Mouse (Mus musculus) olfactory bulb, adult 2 months (tissue): ENCODE data around the gene Tnfsf4. TPM values are rescaled to one million over a fixed set of nuclear protein-coding genes. Genes with fewer than 3 reads are reported as not detected.

ENCODE experiments used
- H3K27ac ChIP-seq: fragments of 200-500 bp; 2 replicates; pipeline ENCODE4 v1.5.1; 2012; ENCODE audit warnings: low read depth, low read length; ENCODE audit not compliant: insufficient read depth
- H3K4me1 ChIP-seq: fragments of 200-500 bp; 2 replicates; pipeline ENCODE4 v1.6.1; 2012; ENCODE audit warnings: low read length; ENCODE audit not compliant: control insufficient read depth, insufficient read depth
- H3K4me3 ChIP-seq: fragments of 200-500 bp; 2 replicates; pipeline ENCODE4 v1.5.1; 2012; ENCODE audit warnings: mild to moderate bottlenecking, low read depth, low read length, moderate library complexity; ENCODE audit not compliant: insufficient read depth
- CTCF ChIP-seq: fragments of 200-500 bp; IDR thresholded peaks from 2 replicates; pipeline ENCODE4 v1.5.1; 2012; ENCODE audit warnings: low read depth, mild to moderate bottlenecking, low read length, moderate library complexity; ENCODE audit not compliant: insufficient read depth
- POLR2A ChIP-seq: fragments of 200-500 bp; IDR thresholded peaks from 2 replicates; pipeline ENCODE4 v1.6.1; 2012; ENCODE audit warnings: mild to moderate bottlenecking, low read depth, low read length, moderate library complexity; ENCODE audit not compliant: insufficient read depth
- WGBS: fragments of 180-500 bp; shearing (Covaris S2); methylation state at CpG from one replicate; pipeline ENCODE4 v1.1.7; 2018; 5-methylcytosine and 5-hydroxymethylcytosine counted together
- polyA plus RNA-seq: library from polyadenylated mRNA; stranded (reverse); fragments of >200 nt; gene quantifications from 2 replicates; pipeline ENCODE4 v1.2.4, GENCODE M21; 2012; ENCODE audit warnings: low replicate concordance; ENCODE audit not compliant: missing spikeins, insufficient read depth, insufficient read length

Tnfsf4 gene
- polyA plus RNA-seq = not detected in 2 replicates

DNA sequence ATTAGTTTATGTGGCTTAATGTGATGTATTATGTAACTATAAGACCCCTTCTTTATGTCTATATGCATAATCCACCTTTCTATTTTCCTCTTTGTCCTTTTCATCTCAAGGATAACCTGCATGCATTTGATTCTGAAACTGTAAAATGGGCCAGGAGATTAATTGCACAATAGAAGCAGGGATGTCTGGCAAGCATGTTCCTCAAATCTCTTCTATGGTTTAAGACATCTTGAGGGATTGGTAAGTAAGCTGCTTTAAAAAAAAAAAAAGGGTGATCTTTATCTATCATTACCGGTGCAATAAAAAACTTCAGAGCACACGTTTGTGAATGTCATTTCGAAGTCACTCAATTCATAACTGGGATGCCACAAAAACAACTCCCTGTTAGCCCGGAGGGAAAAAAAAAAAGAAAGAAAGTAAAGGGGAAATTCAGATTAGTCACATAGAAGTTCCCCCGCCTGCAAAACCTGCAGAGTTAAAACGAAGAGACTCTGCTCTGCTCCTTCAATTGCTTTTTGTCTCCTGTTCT is at the start of gene Tnfsf4:
Gene Tnfsf4, plus strand, starts transcription at position 479 of the 529 bp plus-strand sequence.
- WGBS = 78% methylated on average over 6 of the region's 6 CpGs
- TF ChIP-seq POLR2A (no peak), CTCF (no peak)
- Histone ChIP-seq H3K4me3 (no peak within 1 kb of the TSS), H3K4me1 (peaks cover 9% of the 10 kb centered on the region), H3K27ac (no peak within 1 kb of the TSS)

DNA sequence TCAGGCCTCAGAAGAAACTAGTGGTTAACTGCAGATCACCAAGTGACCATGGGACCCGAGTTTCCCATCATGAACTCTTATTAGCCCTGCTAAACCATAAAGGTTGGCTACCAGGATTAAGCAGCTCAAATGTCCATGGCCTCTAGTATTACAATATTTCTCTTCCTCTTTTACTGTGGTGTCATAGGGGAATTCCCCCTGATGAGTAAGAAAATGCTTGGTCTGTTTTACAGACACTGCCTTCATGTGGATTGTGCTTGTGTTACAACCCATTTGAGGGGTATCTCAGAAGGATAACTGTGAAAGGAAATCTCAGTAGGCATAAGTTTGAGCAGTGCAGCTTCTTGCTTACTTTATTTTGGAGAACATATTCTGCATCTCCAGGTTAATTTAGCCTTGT is 44.2 kb upstream of the Tnfsf4 start:
- Histone ChIP-seq H3K27ac (no peak overlapping the region), H3K4me1 (no peaks in the 10 kb centered on the region), H3K4me3 (no peak overlapping the region)
- TF ChIP-seq CTCF = no peak
- no peak for TF ChIP-seq POLR2A
- WGBS = 70% methylated on average over 1 of the region's 1 CpGs

DNA sequence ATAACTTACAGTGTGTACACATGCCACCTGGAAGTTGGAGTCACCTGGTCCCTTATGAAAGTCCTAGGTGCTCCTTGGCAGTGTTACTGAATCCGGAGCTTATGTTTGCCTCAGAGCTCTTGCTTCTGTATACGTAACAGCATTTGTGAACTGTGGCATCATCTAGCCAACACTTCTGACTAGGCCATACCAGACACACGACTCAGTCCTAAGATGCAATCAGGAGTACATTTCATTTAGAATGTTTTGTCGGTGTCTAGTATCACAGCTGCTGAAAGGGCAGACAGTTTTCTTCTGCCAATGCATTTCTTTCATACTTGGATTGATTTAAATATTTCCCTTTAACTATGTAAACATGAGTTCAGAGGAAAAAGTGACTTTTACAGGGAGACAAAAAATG is 30.2 kb upstream of the Tnfsf4 start:
- TF ChIP-seq CTCF (no peak), POLR2A (no peak)
- Histone ChIP-seq H3K4me3 (no peak overlapping the region), H3K4me1 (no peaks in the 10 kb centered on the region), H3K27ac (no peak overlapping the region)
- WGBS = 92% methylated on average over 4 of the region's 4 CpGs

DNA sequence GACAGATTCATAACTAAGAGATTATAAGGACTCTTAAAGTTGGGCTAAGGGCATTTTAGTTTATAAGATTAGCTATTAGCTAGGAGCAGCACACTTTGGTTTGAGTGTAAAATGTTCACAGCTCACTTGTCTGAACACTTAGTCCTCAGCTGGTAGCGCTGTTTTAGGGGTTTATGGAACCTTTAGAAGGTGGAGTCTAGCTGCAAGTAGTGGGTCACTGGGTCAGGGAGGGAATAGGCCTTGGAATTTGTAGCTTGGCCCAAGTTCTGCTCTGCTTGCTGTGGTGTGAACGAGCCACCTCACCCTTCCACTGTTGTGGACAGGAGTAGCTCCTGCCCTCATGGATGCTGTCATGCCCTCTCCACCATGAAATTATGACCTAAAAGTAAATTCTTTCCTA is 23.3 kb upstream of the Tnfsf4 start:
- WGBS = 93% methylated on average over 2 of the region's 2 CpGs
- H3K4me1 ChIP-seq = no peaks in the 10 kb centered on the region
- no peak overlapping the region for H3K27ac ChIP-seq
- TF ChIP-seq POLR2A (no peak), CTCF (no peak)
- H3K4me3 ChIP-seq = no peak overlapping the region

DNA sequence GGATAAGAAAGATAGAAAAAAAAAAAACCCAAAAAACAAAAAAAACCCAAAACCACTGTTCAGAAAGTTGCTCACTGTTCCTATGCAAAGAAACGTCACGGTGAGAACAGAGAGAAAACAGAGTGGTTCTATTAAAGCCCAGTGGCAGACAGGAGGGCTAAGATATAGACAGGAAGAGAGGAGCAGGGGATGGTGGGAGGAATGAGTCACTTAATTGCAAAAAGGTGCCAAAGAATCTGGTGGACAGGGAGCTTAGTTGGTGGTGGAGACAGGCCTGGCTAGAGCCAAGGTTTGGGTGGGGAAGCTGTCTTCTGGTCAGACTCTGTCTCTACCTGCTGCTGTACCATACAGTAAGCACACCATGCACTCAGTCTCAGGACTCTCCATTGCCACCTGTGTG is 19.3 kb upstream of the Tnfsf4 start:
- Histone ChIP-seq H3K27ac (no peak overlapping the region), H3K4me3 (no peak overlapping the region), H3K4me1 (peaks cover 6% of the 10 kb centered on the region)
- 69% methylated on average over 2 of the region's 2 CpGs for WGBS
- no peak for TF ChIP-seq CTCF
- no peak for TF ChIP-seq POLR2A

DNA sequence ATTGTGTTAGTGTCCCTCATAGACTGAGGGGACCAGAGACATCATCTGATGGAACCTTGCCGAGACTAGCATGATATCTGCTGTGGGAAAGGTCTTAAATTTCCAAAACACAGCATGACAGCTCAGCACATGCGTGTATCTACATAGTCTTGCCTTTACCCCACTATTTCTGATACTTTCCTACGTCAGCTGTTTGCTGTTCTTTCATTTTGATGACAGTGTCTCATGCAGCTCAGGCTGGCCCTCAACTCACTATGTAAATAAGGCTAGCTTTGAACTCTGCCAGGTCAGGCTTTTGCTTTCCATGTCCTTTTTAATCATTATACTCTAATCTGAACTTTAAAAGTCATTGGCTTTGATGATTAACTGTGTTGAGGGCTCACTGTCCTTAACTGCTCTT is 16.6 kb upstream of the Tnfsf4 start:
- no peak overlapping the region for H3K27ac ChIP-seq
- H3K4me3 ChIP-seq = no peak overlapping the region
- 97% methylated on average over 3 of the region's 3 CpGs for WGBS
- TF ChIP-seq POLR2A (no peak), CTCF (no peak)
- peaks cover 6% of the 10 kb centered on the region for H3K4me1 ChIP-seq

DNA sequence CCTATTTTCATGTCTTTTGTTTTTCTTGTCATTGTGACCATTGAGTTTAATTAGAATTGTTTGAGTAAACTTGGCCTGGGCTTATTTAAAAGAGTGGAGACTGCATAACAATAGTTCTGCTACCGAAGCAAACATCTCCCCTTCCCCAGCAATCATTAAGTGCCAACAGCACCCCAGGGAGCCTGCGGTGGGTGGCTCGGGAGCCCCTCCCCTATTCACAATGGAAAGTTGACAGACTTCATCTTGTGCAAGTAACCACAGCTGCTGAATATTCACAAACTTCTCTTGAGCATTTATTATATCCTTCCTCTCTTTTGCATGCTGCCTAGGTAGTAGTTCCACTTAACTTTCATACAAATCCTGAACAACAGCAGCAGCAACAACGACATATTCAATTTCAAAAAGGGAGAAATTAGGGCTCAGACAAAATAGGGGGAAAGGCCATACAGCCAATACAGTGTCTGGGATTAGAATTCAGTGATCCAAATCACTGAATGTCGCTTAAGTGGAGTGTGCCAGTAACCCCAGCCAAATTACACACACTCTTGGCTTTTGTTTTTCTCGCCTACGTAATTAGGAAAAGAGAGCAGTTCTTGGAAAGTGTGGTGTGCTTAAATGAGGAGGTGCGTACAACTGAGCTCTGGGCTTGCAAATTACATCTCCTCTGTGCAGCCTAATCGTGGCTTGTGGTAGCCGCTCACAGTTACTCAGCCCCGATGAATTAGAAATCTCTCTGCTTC is 15.4 kb upstream of the Tnfsf4 start:
- TF ChIP-seq CTCF (no peak), POLR2A (no peak)
- no peak overlapping the region for H3K4me3 ChIP-seq
- WGBS = 11% methylated on average over 11 of the region's 11 CpGs
- H3K4me1 ChIP-seq = peaks cover 6% of the 10 kb centered on the region
- no peak overlapping the region for H3K27ac ChIP-seq

DNA sequence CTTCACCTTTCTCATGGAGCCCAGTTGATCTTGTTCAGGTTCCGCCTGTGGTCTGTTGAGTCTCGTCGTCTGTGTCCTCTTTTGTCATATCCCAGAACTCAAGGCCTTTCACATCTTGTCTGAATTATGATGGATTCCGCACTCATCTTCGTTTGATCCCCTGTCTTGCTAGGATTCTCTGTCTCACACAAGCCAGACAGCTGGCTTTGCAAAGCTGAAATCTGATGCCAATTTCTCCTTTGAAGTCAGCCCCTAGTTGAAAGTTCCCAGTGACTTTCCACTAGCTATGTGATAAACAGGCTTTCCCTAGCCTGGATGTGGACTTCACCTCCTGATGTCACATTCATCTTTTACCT is 14.8 kb upstream of the Tnfsf4 start:
- H3K4me3 ChIP-seq = no peak overlapping the region
- H3K4me1 ChIP-seq = peaks cover 6% of the 10 kb centered on the region
- TF ChIP-seq CTCF = no peak
- no peak for TF ChIP-seq POLR2A
- 31% methylated on average over 5 of the region's 5 CpGs for WGBS
- no peak overlapping the region for H3K27ac ChIP-seq

DNA sequence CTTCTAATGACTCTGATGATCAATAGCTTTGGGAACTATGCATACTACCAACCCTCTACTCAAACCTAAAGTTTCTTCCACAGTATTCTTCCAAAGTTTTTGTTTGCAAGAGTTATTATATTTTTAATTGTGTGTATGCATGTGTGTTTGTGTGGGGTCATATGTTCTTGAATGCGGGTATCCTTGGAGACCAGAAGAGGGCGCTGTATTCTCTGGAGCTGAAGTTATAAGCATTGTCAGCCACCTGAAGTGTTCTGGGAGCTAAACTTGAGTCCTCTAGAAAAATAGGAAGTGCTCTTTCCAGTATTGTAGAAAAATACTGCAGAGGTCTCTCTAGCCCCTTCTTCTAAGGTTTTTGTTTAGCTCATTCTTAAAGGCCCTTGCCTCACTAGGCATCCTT is 5.1 kb upstream of the Tnfsf4 start:
- TF ChIP-seq POLR2A (no peak), CTCF (no peak)
- Histone ChIP-seq H3K4me1 (no peaks in the 10 kb centered on the region), H3K4me3 (no peak overlapping the region), H3K27ac (no peak overlapping the region)
- WGBS = 67% methylated on average over 2 of the region's 2 CpGs

DNA sequence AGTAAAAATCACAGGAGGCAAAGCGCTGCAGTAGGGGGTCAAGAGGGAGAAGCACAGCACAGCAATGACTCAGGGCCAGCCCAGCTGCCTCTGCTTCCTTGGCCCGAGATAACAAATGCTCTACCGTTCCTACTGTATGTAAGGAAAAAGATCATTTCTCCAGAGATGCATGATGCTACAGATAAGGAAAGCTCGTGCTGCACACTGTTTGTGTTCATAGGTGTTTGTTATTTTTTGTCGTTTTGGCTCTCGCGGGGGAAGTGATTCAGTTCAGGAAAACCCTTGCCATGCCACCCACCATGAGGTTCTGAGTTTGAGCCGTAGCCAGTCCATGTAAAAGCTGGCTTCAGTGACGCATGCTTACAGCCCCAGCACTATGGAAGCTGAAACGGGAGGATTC is 2.3 kb upstream of the Tnfsf4 start:
- TF ChIP-seq CTCF = no peak
- no peak for TF ChIP-seq POLR2A
- Histone ChIP-seq H3K4me1 (peaks cover 9% of the 10 kb centered on the region), H3K27ac (no peak overlapping the region), H3K4me3 (no peak overlapping the region)
- WGBS = 77% methylated on average over 10 of the region's 10 CpGs

DNA sequence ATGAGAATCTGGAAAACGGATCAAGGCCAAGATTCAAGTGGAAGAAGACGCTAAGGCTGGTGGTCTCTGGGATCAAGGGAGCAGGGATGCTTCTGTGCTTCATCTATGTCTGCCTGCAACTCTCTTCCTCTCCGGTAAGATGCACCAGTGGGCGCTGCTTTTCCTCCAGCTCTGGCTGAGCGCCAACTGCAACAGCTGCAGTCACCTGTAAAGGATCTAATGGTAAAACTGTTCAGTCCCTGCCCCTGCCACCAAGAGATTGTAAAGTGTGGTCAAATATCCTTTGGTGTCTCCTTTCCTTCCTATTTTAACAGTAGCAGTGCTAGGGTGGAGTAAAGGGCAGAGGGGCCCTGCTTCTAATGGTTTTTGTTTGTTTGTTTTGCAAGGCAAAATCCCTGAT is 401 bp downstream of the Tnfsf4 start:
- TF ChIP-seq POLR2A (no peak), CTCF (no peak)
- H3K4me3 ChIP-seq = no peak overlapping the region
- H3K4me1 ChIP-seq = peaks cover 9% of the 10 kb centered on the region
- no peak overlapping the region for H3K27ac ChIP-seq
- 79% methylated on average over 5 of the region's 5 CpGs for WGBS
